Mouse (Mus musculus) embryonic facial prominence, embryonic 12.5 days (tissue): ENCODE data around the gene Gm3417. TPM values are rescaled to one million over a fixed set of nuclear protein-coding genes. Genes with fewer than 3 reads are reported as not detected.
"Not testable (repeated sequence)": the region's sequence is repeated elsewhere in the genome, so short reads cannot be mapped to it uniquely, and the experiment has no call there.

Source experiments
- ATAC-seq: fragments of 200-750 bp; cut with Nextera tagmentation; 2 replicates; pipeline ENCODE4 v1.8.0; 2017; ENCODE audit not compliant: insufficient number of reproducible peaks, insufficient read depth, low FRiP score, low TSS enrichment
- H3K27ac ChIP-seq: fragments of 300-500 bp; sonication (generic); 2 replicates; pipeline ENCODE4 v1.5.1; 2016; ENCODE audit warnings: mild to moderate bottlenecking
- H3K27me3 ChIP-seq: fragments of 300-500 bp; sonication (generic); 2 replicates; pipeline ENCODE4 v1.6.1; 2016; ENCODE audit warnings: mild to moderate bottlenecking, moderate library complexity
- H3K36me3 ChIP-seq: fragments of 300-500 bp; sonication (generic); 2 replicates; pipeline ENCODE4 v1.6.1; 2016; ENCODE audit warnings: mild to moderate bottlenecking
- H3K4me1 ChIP-seq: fragments of 300-500 bp; sonication (generic); 2 replicates; pipeline ENCODE4 v1.6.1; 2016
- H3K4me2 ChIP-seq: fragments of 300-500 bp; sonication (generic); replicated peaks from 2 replicates; pipeline ENCODE4 v1.6.1; 2016; ENCODE audit warnings: mild to moderate bottlenecking, moderate library complexity
- H3K4me3 ChIP-seq: fragments of 300-500 bp; sonication (generic); 2 replicates; pipeline ENCODE4 v1.5.1; 2016; ENCODE audit warnings: mild to moderate bottlenecking
- H3K9ac ChIP-seq: fragments of 300-500 bp; sonication (generic); 2 replicates; pipeline ENCODE4 v1.6.1; 2016; ENCODE audit warnings: mild to moderate bottlenecking, moderate library complexity
- H3K9me3 ChIP-seq: fragments of 300-500 bp; sonication (generic); 2 replicates; pipeline ENCODE4 v1.6.1; 2016; ENCODE audit warnings: mild to moderate bottlenecking, moderate library complexity
- WGBS: fragments of 180-500 bp; shearing (Covaris S2); methylation state at CpG from one replicate; pipeline ENCODE4 v1.1.7; 2016; 5-methylcytosine and 5-hydroxymethylcytosine counted together
- polyA plus RNA-seq: library from polyadenylated mRNA; unstranded; fragments of >200 nt; fragmentation: Nextera tagmentation; extraction: Ambion mirVana; gene quantifications from 2 replicates; pipeline ENCODE4 v1.2.1, GENCODE M21; 2016

The Gm3417 gene
- polyA plus RNA-seq, 1 experiment from 2014 or later, result not detected

DNA sequence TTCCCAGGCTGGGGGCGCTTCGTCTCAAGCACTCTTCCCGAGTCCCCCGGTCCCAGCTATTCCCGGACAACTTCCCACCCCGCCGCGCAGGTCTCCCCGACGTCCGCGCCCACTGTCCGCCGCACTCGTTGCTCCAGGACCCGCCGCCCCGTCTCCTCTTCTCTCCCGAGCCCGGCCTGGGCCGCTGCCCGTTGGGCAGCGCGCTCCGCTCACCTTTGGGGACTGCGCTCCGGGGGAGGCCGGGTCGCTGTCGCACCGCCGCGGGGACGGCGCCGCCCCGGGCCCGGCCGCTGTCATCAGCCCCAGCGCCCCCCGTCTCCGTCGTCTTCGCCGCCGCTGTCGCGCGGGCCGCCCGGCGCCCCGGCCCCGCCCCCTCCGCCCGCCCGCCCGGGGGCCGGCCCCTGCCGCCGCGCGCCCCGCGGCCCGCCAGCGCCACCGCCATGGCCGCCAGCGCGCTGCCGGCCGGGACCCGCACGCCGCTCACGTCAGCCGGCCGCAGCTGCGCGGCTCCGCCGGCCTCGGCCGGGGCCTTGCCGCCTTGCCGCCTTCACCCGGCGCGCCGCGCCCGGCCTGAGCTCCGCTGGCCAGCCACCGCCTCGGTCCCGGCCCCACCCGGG, 14.0 kb upstream of the Gm3417 start:
- H3K4me1 ChIP-seq, H3K9me3 ChIP-seq, ATAC-seq, H3K4me3 ChIP-seq, H3K36me3 ChIP-seq, H3K4me2 ChIP-seq, H3K27ac ChIP-seq, H3K9ac ChIP-seq, H3K27me3 ChIP-seq: not testable (repeated sequence)
- WGBS, result no CpG with 5 or more reads among the region's 98 CpGs

DNA sequence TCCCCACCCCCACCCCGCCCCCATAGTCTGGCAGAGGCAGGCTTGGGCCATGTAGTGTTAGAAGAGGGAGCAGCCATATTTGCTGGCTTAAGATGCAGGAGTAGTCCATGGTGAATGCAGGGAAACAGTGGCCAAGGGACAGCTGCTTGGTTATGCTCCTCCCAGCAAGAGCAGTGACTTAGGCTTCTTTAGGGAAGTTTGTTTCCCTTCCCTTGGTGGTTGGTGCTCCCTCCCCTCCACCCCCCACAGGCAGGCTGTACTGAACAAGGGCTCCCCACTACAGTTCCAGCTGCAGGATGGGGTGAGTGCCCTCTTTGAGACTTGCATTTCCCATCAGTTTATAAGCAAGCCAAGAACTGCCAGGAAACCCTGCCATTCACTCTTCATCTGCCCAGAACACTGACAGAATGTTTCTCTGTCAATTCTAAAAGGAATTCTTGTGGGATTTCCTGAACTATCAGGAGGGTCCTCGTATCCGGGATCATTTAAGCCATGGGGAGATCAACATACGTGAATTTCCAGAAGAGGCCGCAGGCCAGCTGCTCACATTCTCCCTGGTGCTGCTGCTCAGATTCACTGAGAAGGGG, 11.6 kb upstream of the Gm3417 start:
- not testable (repeated sequence) for ATAC-seq, H3K4me3 ChIP-seq, H3K9me3 ChIP-seq, H3K4me2 ChIP-seq, H3K27ac ChIP-seq, H3K27me3 ChIP-seq, H3K36me3 ChIP-seq, H3K9ac ChIP-seq, H3K4me1 ChIP-seq
- 73% methylated on average over 4 of the region's 5 CpGs for WGBS

GRCm38 (mm10) chr17:14977718-14978361, 750 bp downstream of the Gm3417 start:
- not testable (repeated sequence) for ATAC-seq, H3K9ac ChIP-seq, H3K27me3 ChIP-seq, H3K9me3 ChIP-seq, H3K4me2 ChIP-seq, H3K4me3 ChIP-seq, H3K36me3 ChIP-seq, H3K27ac ChIP-seq, H3K4me1 ChIP-seq
- WGBS, result 2% methylated on average over 4 of the region's 7 CpGs

DNA sequence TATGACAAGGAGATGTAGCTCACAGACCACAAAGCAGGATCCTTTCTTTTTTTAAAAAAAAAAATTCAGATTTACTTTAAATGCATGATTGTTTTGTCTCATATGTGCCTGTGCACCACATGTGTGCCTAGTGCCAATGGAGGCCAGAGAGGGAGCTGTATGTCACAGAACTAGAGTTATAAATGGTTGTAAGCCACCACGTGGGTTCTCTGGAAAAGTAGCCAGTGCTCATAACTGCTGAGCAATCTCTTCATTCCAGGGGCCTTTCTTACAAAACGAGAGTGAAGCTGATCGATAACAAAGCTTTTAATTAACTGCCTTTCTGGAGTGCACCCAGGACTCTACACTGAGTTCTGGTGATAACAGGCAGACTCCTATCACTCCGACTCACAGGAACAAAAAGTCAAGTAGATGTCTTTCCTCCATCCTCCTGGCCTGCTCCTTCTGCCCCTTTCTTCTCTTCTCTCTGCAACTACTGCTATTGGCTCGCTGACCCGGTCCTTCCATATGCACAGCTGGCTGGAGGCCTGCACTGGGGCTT, 10.1 kb downstream of the Gm3417 start:
- H3K27me3 ChIP-seq, H3K9ac ChIP-seq, H3K4me2 ChIP-seq, H3K4me3 ChIP-seq, ATAC-seq, H3K36me3 ChIP-seq, H3K27ac ChIP-seq, H3K4me1 ChIP-seq, H3K9me3 ChIP-seq: not testable (repeated sequence)
- no CpG with 5 or more reads among the region's 6 CpGs for WGBS

DNA sequence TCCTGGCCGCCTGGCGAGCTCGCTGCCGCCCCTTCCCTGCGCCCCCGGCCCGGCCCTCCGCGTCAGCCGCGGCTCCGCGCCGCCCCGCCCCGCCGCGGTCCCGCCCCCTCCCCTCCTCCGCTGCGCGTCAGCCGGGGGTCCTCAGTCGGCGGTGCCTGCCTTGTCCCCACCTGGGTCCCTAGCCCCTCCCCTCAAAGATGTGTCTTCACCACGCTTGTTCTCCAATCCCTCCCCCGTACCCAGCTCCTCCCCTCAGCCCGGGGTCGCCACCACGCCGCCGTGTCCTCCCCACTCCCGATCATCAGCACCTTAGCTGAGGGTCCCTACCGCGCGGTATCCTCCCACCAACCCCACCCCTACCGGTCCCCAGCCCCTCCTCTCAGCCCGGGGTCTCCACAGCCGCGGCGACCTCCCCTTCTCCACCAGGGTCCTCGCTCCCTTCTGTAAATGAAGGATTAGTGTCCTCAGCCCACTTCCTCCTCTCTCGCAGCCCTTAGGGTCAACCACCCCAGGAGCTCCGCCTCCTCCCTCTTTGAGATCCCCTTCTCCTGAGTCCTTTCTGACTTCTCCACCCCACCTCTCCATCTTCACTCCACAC, 16.9 kb downstream of the Gm3417 start:
- no CpG with 5 or more reads among the region's 44 CpGs for WGBS
- H3K27me3 ChIP-seq, H3K4me1 ChIP-seq, H3K36me3 ChIP-seq, H3K4me2 ChIP-seq, H3K4me3 ChIP-seq, H3K9me3 ChIP-seq, H3K27ac ChIP-seq, H3K9ac ChIP-seq: not testable (repeated sequence)
- peak; percentile 94 for ATAC-seq

DNA sequence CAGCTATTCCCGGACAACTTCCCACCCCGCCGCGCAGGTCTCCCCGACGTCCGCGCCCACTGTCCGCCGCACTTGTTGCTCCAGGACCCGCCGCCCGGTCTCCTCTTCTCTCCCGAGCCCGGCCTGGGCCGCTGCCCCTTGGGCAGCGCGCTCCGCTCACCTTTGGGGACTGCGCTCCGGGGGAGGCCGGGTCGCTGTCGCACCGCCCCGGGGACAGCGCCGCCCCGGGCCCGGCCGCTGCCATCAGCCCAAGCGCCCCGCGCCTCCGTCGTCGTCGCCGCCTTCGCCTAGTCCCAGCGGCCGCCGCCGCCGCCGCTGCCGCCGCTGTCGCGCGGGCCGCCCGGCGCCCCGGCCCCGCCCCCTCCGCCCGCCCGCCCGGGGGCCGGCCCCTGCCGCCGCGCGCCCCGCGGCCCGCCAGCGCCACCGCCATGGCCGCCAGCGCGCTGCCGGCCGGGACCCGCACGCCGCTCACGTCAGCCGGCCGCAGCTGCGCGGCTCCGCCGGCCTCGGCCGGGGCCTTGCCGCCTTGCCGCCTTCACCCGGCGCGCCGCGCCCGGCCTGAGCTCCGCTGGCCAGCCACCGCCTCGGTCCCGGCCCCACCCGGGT, 17.5 kb downstream of the Gm3417 start, which contains the start of gene Phf10:
Phf10 (minus strand) TSS at position 323 of the 606 bp plus-strand sequence.
- H3K27me3 ChIP-seq, H3K9me3 ChIP-seq, H3K36me3 ChIP-seq, H3K4me1 ChIP-seq: not testable (repeated sequence)
- under 1% methylated on average over 44 of the region's 100 CpGs for WGBS
- ATAC-seq, result peak; percentile 76
- Histone ChIP-seq H3K4me3 (peak within 1 kb of the TSS; percentile 72), H3K4me2 (peak within 1 kb of the TSS; percentile 72), H3K9ac (peak within 1 kb of the TSS; percentile 71), H3K27ac (peak within 1 kb of the TSS; percentile 72; the same call in 1 of the 2 replicates)

- Histone ChIP-seq H3K4me3 (peak overlapping the region; percentile 72), H3K4me1 (peaks cover 7% of the 10 kb centered on the region), H3K9me3 (no peaks in the 10 kb centered on the region), H3K27me3 (no peaks in the 10 kb centered on the region), H3K9ac (peak overlapping the region; percentile 71), H3K36me3 (0 out of 2 replicates have a peak, but pooled peaks cover 4% of the 10 kb centered on the region), H3K4me2 (peak overlapping the region; percentile 72), H3K27ac (no peak overlapping the region)
- WGBS, result 1% methylated on average over 23 of the region's 23 CpGs
- peak; percentile 23; the same call in 1 of the 2 replicates for ATAC-seq
These were observed 18.1 kb downstream of the Gm3417 start for GRCm38 (mm10) chr17:14960520-14960919.

DNA sequence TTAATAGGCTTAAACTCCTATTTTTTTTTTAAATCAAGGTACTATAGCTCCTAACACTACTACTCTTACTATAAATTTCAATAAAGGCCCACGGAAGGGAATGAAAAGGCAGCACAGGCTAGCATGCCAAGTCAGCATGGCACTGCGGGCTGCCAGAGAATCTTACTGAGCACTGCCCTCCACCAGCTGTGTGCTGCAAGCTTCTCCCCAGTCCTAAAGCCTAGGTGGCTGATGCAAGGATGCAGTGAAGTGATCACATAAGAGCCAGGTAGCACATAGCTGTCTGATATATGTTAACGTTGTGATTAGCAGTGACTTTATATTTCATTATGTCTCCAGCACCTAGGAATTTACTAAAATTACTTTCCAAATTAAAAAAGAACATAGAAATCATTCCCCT, 18.6 kb downstream of the Gm3417 start:
- Histone ChIP-seq H3K27ac (no peak overlapping the region), H3K4me3 (peak overlapping the region; percentile 26; the same call in 1 of the 2 replicates), H3K27me3 (no peaks in the 10 kb centered on the region), H3K36me3 (0 out of 2 replicates have a peak, but pooled peaks cover 4% of the 10 kb centered on the region), H3K9ac (peak overlapping the region; percentile 40), H3K9me3 (no peaks in the 10 kb centered on the region), H3K4me1 (peaks cover 7% of the 10 kb centered on the region), H3K4me2 (peak overlapping the region; percentile 72)
- ATAC-seq, result no peak
- WGBS, result 35% methylated on average over 3 of the region's 3 CpGs

GRCm38 (mm10) chr17:14958686-14959327, 19.8 kb downstream of the Gm3417 start:
- peaks cover 7% of the 10 kb centered on the region for H3K4me1 ChIP-seq
- H3K4me3 ChIP-seq, result no peak overlapping the region
- H3K27ac ChIP-seq, result no peak overlapping the region
- H3K9me3 ChIP-seq, result no peaks in the 10 kb centered on the region
- no peak overlapping the region for H3K9ac ChIP-seq
- no peaks in the 10 kb centered on the region for H3K27me3 ChIP-seq
- H3K4me2 ChIP-seq, result no peak overlapping the region
- ATAC-seq, result no peak
- H3K36me3 ChIP-seq, result peaks cover 13% of the 10 kb centered on the region
- WGBS, result 87% methylated on average over 5 of the region's 5 CpGs

DNA sequence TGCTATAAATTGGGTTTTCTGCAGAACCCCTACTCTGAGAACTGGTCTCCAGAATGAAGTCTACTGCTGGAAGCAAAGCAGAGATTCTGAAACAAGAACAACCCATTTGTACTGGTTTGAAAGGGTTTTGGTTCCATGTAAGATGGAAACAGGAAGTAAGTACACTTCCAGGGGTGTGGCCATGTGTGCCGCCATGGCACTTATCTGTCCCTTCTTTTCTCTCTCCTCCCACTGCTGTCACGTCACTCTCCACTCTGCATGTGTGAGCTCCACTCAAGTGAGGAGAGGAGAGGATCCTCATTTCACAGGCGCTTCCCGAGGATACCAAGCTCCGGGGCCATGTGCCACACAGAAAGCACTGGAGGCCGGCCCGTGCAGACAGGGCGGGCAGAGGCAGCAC, 25.1 kb downstream of the Gm3417 start:
- H3K4me2 ChIP-seq, result no peak overlapping the region
- WGBS, result 90% methylated on average over 8 of the region's 8 CpGs
- ATAC-seq, result no peak
- H3K27me3 ChIP-seq, result no peaks in the 10 kb centered on the region
- H3K27ac ChIP-seq, result no peak overlapping the region
- no peaks in the 10 kb centered on the region for H3K9me3 ChIP-seq
- H3K36me3 ChIP-seq, result peaks cover 50% of the 10 kb centered on the region
- H3K9ac ChIP-seq, result no peak overlapping the region
- 0 out of 2 replicates have a peak, but pooled peaks cover under 1% of the 10 kb centered on the region for H3K4me1 ChIP-seq
- H3K4me3 ChIP-seq, result no peak overlapping the region

DNA sequence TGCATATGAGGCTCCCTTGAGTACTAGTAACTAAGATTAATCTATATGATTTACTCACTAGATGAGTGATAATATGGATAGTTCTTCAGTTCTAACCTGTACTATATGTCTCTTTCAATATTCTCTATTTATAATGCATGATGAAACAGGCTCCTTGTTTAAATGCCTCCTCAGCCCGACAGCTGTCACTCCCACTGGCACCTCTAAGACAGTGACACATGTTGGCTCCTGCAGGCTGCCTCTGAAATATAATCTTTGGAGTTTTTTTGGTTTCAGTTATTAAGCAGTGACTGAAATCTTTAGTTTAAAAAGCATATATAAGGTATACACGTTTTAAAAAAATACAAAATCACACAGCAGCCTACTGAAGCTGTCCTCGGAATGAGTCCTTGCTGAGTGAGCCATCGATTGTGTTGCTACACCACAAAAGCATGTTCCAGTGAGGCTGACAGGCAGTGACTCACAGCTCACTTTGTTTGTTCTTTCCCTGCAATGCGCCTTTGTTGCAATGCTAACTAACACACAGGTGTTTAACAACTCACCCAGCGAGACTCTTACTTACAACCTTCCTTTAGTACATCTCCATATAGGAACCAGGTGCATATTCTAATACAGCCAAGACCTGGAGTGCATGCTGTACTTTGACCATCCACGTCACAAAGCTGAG, 29.3 kb downstream of the Gm3417 start:
- Histone ChIP-seq H3K27me3 (no peaks in the 10 kb centered on the region), H3K4me1 (peaks cover 3% of the 10 kb centered on the region), H3K4me3 (no peak overlapping the region), H3K9me3 (no peaks in the 10 kb centered on the region), H3K27ac (no peak overlapping the region), H3K9ac (no peak overlapping the region), H3K4me2 (no peak overlapping the region), H3K36me3 (peaks cover 71% of the 10 kb centered on the region)
- WGBS, result 86% methylated on average over 7 of the region's 7 CpGs
- no peak for ATAC-seq
